Comparison of ENCODE assay signal across 20 mouse cellular contexts in the genomic region with DNA sequence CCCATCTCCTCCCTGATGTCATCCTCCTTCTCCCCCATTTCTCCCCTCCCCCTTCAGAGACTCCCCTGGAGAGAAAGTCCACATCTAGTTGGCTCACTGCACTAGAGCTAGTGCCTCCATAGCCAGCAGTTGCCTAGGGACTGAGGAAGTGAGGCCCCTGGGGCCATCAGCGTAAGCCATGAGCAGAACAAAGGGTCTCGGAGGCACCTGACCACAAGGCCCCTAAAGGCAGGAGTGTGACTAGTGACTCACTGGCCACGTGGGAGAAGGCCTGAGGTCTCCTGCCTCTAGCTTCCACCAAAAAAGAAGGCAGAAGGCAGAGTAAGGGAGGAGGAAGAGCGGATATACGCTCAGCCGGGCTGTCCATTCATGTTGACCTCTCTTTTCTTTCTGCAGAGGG. TPM values are rescaled to one million over a fixed set of nuclear protein-coding genes. Genes with fewer than 3 reads are reported as not detected.
DNase-seq lines count a peak whose midpoint lies in the region; ATAC-seq and TF ChIP-seq lines count a peak whose summit lies in the region.
"Had no signal": no experiment of that assay in that cellular context is flagged by ENCODE, and none has a peak within 500 bp of the region (broad histone marks: within the 10 kb centered on the region; RNA-seq: fewer than 3 reads in every experiment).

No protein-coding gene starts in this region.

- DNase-seq in gastrocnemius, adult 2 months, result no peak
- DNase-seq in gastrocnemius, adult 8-10 months (ENCODE audit: low spot score in 2 of 2), result no peak
- DNase-seq in midbrain, embryonic 10.5 days (ENCODE audit: low spot score), result no peak
- DNase-seq in Patski (ENCODE audit: low read depth, low spot score), result no peak
- DNase-seq in right cerebral cortex, postnatal 36 days (ENCODE audit: low spot score in 2 of 2), result no peak
- no peak for DNase-seq in cerebellum, adult 2 months
- DNase-seq: adrenal gland, adult 2 months; cerebellum, adult 9-10 months; forebrain, postnatal 0 days; heart, adult 11 months; liver; lung, adult 18-20 months; lung, postnatal 14 days; thymus, postnatal 4 days had no signal

- ATAC-seq in midbrain, embryonic 16.5 days, result no peak
- ATAC-seq in Patski, result peak; percentile 9
- ATAC-seq: forebrain, postnatal 0 days had no signal

- no peak overlapping the region for H3K4me3 ChIP-seq in gastrocnemius, adult 2 months
- no peak overlapping the region for H3K4me3 ChIP-seq in midbrain, embryonic 10.5 days
- no peak overlapping the region for H3K4me3 ChIP-seq in midbrain, embryonic 16.5 days (ENCODE audit: low read depth, low read length)
- no peak overlapping the region for H3K4me3 ChIP-seq in macrophage (ENCODE audit: inconsistent target)
- H3K4me3 ChIP-seq in cerebellum, adult 2 months (replicated peaks; ENCODE audit: insufficient read depth, low read depth, low read length), result no peak overlapping the region
- H3K4me3 ChIP-seq: embryonic facial prominence, embryonic 12.5 days; heart, embryonic 15.5 days; megakaryocyte, embryonic 14.5 days; neural tube, embryonic 12.5 days had no signal

- H3K9me3 ChIP-seq in midbrain, embryonic 10.5 days (replicated peaks), result no peaks in the 10 kb centered on the region
- H3K9me3 ChIP-seq in midbrain, embryonic 16.5 days (replicated peaks; ENCODE audit: control insufficient read depth, low read length, poor library complexity, severe bottlenecking), result no peaks in the 10 kb centered on the region
- H3K9me3 ChIP-seq: embryonic facial prominence, embryonic 12.5 days; heart, embryonic 15.5 days; megakaryocyte, embryonic 14.5 days; neural tube, embryonic 12.5 days had no signal

- H3K27me3 ChIP-seq in midbrain, embryonic 10.5 days (ENCODE audit: low read depth, poor library complexity, severe bottlenecking), result peaks cover 46% of the 10 kb centered on the region
- H3K27me3 ChIP-seq in midbrain, embryonic 16.5 days (ENCODE audit: control insufficient read depth, insufficient read depth, low read depth, low read length), result no peaks in the 10 kb centered on the region
- H3K27me3 ChIP-seq in Patski, result no peaks in the 10 kb centered on the region
- no peaks in the 10 kb centered on the region for H3K27me3 ChIP-seq in cerebellum, adult 2 months (ENCODE audit: control insufficient read depth, insufficient read depth, low read length)
- H3K27me3 ChIP-seq: embryonic facial prominence, embryonic 12.5 days; heart, embryonic 15.5 days; neural tube, embryonic 12.5 days had no signal

- intact Hi-C loops in gastrocnemius, adult 2 months (cut with DNase I), result no loop called here

- WGBS in midbrain, embryonic 10.5 days, result 69% methylated on average over 6 of the region's 6 CpGs
- WGBS in midbrain, embryonic 16.5 days, result 70% methylated on average over 6 of the region's 6 CpGs
- 72% methylated on average over 6 of the region's 6 CpGs for WGBS in macrophage (ENCODE audit: missing documents)
- 83% methylated on average over 6 of the region's 6 CpGs for WGBS in cerebellum, adult 2 months

- no peak for TF ChIP-seq CTCF in gastrocnemius, adult 2 months (IDR thresholded peaks at IDR 0.05)
- TF ChIP-seq CTCF in Patski (IDR thresholded peaks at IDR 0.05), result no peak
- no peak for TF ChIP-seq CTCF in cerebellum, adult 2 months (IDR thresholded peaks at IDR 0.05; ENCODE audit: borderline replicate concordance, insufficient read depth, low read depth, low read length)

- in situ Hi-C loops in Patski (cut with MboI; ENCODE audit: low pct_unique_long_range_greater_than_20kb), result no loop called here

- no peaks in the 10 kb centered on the region for H3K36me3 ChIP-seq in midbrain, embryonic 10.5 days
- no peaks in the 10 kb centered on the region for H3K36me3 ChIP-seq in midbrain, embryonic 16.5 days (ENCODE audit: control insufficient read depth, insufficient read depth, low read length)
- H3K36me3 ChIP-seq in macrophage (ENCODE audit: inconsistent target), result no peaks in the 10 kb centered on the region
- H3K36me3 ChIP-seq: embryonic facial prominence, embryonic 12.5 days; heart, embryonic 15.5 days; neural tube, embryonic 12.5 days had no signal

- H3K79me2 ChIP-seq in macrophage (ENCODE audit: inconsistent target), result no peaks in the 10 kb centered on the region

- POLR2A ChIA-PET in Patski (lab: Charles Lee), result interaction anchor here (1.0 to 1.7 kb wide), 3 partner anchors 10 to 23 kb away, joined by 3 to 10 read pairs (median 4); no protein-coding TSS in a partner anchor

- H3K27ac ChIP-seq in gastrocnemius, adult 2 months, result peak overlapping the region; percentile 39; the same call in 1 of the 2 replicates
- peak overlapping the region; percentile 72 for H3K27ac ChIP-seq in midbrain, embryonic 10.5 days (replicated peaks)
- H3K27ac ChIP-seq in midbrain, embryonic 16.5 days (ENCODE audit: low read length), result no peak overlapping the region
- H3K27ac ChIP-seq in macrophage, result peak overlapping the region; percentile 40; the same call in 1 of the 2 replicates
- H3K27ac ChIP-seq in cerebellum, adult 2 months (ENCODE audit: insufficient read depth, low read length), result no peak overlapping the region
- H3K27ac ChIP-seq: embryonic facial prominence, embryonic 12.5 days; heart, embryonic 15.5 days; neural tube, embryonic 12.5 days had no signal

- no peak for TF ChIP-seq POLR2A in cerebellum, adult 2 months (IDR thresholded peaks at IDR 0.05; ENCODE audit: borderline replicate concordance, insufficient read depth, low read length)

- CTCF ChIA-PET in Patski (lab: Charles Lee), result interaction anchor here (0.8 to 1.3 kb wide), 2 partner anchors 11 to 17 kb away, joined by 3 read pairs; no protein-coding TSS in a partner anchor

- H3K4me1 ChIP-seq in midbrain, embryonic 10.5 days, result peaks cover 70% of the 10 kb centered on the region
- peaks cover 29% of the 10 kb centered on the region for H3K4me1 ChIP-seq in midbrain, embryonic 16.5 days (ENCODE audit: control insufficient read depth, insufficient read depth, low read length)
- peaks cover 3% of the 10 kb centered on the region; the same call in 1 of the 2 replicates for H3K4me1 ChIP-seq in cerebellum, adult 2 months (ENCODE audit: control insufficient read depth, insufficient read depth, low read length)

- no peak overlapping the region for H3K9ac ChIP-seq in midbrain, embryonic 16.5 days (ENCODE audit: low read depth, low read length)
- H3K9ac ChIP-seq: embryonic facial prominence, embryonic 12.5 days; forebrain, postnatal 0 days; heart, embryonic 15.5 days; neural tube, embryonic 12.5 days had no signal

- H3K4me2 ChIP-seq in midbrain, embryonic 16.5 days (ENCODE audit: low read length), result no peak overlapping the region
- H3K4me2 ChIP-seq: embryonic facial prominence, embryonic 12.5 days; heart, embryonic 15.5 days; neural tube, embryonic 12.5 days had no signal

RNA-seq across cellular contexts. Expression of a gene that starts 25.5 kb away (rescaled TPM):
- total RNA-seq in gastrocnemius, adult 2 months (2021), result 1 to 10 TPM; 4.6 to 4.7 TPM
- total RNA-seq in gastrocnemius, adult 8-10 months (2022), result 1 to 10 TPM; 4.7 to 9.9 (median 6.4) TPM
- 4.0 and 4.3 TPM in 2 replicates for polyA plus RNA-seq in midbrain, embryonic 10.5 days (2016; fragmentation: Nextera tagmentation; extraction: Ambion mirVana)
- polyA plus RNA-seq in midbrain, embryonic 16.5 days (2015; fragmentation: Nextera tagmentation; extraction: Ambion mirVana), result 4.8 and 4.9 TPM in 2 replicates
- polyA plus RNA-seq in Patski (2021) (43.2 TPM), macrophage (2018) (24.7 to 56.1 TPM (median 49.7 TPM) in 3 replicates)
- total RNA-seq in macrophage (2018; cell fraction: chromatin; rRNA removed), result 100 to 1,000 TPM in 15 of 26 experiments, 10 to 100 TPM in 11; 37.6 to 232 (median 114) TPM
- total RNA-seq in macrophage (2018; cell fraction: cytosol; rRNA removed), result 100 to 1,000 TPM in 16 of 26 experiments, 10 to 100 TPM in 10; 68.0 to 298 (median 132) TPM
- total RNA-seq in macrophage (2018; cell fraction: nucleus; rRNA removed), result 100 to 1,000 TPM in 22 of 26 experiments, 10 to 100 TPM in 4; 58.9 to 356 (median 241) TPM
- polyA plus RNA-seq in cerebellum, adult 2 months (2012; rRNA removed), result 13.0 and 13.7 TPM in 2 replicates

Comparison
In these comparisons a context has a peak if more than half of its experiments do, and no peak if none do; other contexts are left out.
1. H3K27ac ChIP-seq: peak in gastrocnemius, adult 2 months (single experiment), midbrain, embryonic 10.5 days (single experiment) and macrophage (single experiment); none in midbrain, embryonic 16.5 days (single experiment) and cerebellum, adult 2 months (single experiment).